ENCODE assay signal across 16 mouse cellular contexts in the genomic region with DNA sequence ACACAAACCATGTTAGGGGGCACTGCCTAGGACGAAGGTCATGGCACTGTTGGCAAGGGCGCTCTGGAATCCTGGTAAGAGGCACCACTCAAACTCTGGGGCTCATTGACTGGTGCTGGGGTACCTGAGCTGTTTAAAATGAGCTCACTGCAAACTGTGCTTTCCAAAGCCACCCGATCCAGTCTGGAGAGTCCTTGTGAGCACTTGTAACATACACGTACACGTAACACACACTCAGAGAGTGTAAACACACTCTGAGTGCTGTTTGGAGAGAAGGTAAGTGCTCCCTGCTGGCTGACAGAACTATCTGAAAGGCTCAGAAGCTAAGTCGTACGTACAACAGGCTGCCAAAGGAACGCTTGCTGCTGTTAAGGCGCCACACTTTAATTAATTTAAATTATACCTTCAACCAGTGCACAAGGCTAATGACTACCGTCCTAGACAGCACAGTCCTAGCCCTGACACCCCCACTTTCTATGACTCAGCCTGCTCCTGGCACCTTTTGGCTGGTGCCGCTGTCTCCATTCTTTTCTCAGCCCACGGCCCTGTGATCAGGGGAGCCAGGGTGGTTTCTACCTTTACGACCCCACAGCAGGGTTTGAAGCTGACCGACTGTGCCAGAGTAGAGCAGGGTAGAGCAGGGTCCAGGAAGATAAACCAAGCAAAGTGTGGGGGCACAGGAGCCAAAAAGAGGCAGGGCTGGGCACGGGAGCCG. TPM values are rescaled to one million over a fixed set of nuclear protein-coding genes. Genes with fewer than 3 reads are reported as not detected.
A peak's percentile ranks its signal among the peaks of the same experiment; 100 is the strongest.
DNase-seq lines count a peak whose midpoint lies in the region; ATAC-seq and TF ChIP-seq lines count a peak whose summit lies in the region.
"Had no signal": no experiment of that assay in that cellular context is flagged by ENCODE, and none has a peak within 500 bp of the region (broad histone marks: within the 10 kb centered on the region; RNA-seq: fewer than 3 reads in every experiment).

No protein-coding gene starts in this region.

- H3K4me3 ChIP-seq in gastrocnemius, adult 2 months, result no peak overlapping the region
- no peak overlapping the region for H3K4me3 ChIP-seq in layer of hippocampus, adult 2 months
- no peak overlapping the region for H3K4me3 ChIP-seq in bone marrow, adult 2 months (replicated peaks; ENCODE audit: control insufficient read depth, low read depth, low read length)
- no peak overlapping the region for H3K4me3 ChIP-seq in lung, embryonic 15.5 days
- H3K4me3 ChIP-seq: forebrain, embryonic 10.5 days; stomach, embryonic 15.5 days had no signal

- intact Hi-C loops in gastrocnemius, adult 2 months (cut with DNase I), result no loop called here

- no peak for DNase-seq in gastrocnemius, adult 2 months
- no peak for DNase-seq in gastrocnemius, adult 8-10 months (ENCODE audit: low spot score in 2 of 2)
- no peak for DNase-seq in layer of hippocampus, adult 2 months (ENCODE audit: low spot score in 2 of 2)
- no peak for DNase-seq in layer of hippocampus, postnatal 25 days (ENCODE audit: extremely low spot score in 1 of 2, low spot score in 1 of 2)
- no peak for DNase-seq in c-Kit-positive CD71-positive TER-119-positive erythroid progenitor cells, embryonic 14.5 days (ENCODE audit: low spot score)
- DNase-seq in gastrocnemius, postnatal 4 days (ENCODE audit: low spot score in 2 of 2), result no peak
- DNase-seq: adrenal gland, adult 8-10 months; kidney, postnatal 25 days; right cerebral cortex, postnatal 14 days had no signal

- peak; percentile 65 for ATAC-seq in lung, embryonic 15.5 days (ENCODE audit: borderline replicate concordance, extremely low read depth, low FRiP score, low TSS enrichment)
- ATAC-seq: midbrain, embryonic 16.5 days; Patski had no signal

- H3K9ac ChIP-seq in lung, embryonic 15.5 days, result no peak overlapping the region
- H3K9ac ChIP-seq: stomach, embryonic 15.5 days had no signal

- H3K36me3 ChIP-seq in lung, embryonic 15.5 days, result no peaks in the 10 kb centered on the region
- H3K36me3 ChIP-seq: forebrain, embryonic 10.5 days; stomach, embryonic 15.5 days had no signal

- H3K27ac ChIP-seq in gastrocnemius, adult 2 months, result peak overlapping the region; percentile 96
- H3K27ac ChIP-seq in layer of hippocampus, adult 2 months, result peak overlapping the region; percentile 73
- H3K27ac ChIP-seq in bone marrow, adult 2 months (ENCODE audit: control insufficient read depth, insufficient read depth, low read depth, low read length, poor library complexity), result peak overlapping the region; percentile 92
- no peak overlapping the region for H3K27ac ChIP-seq in lung, embryonic 15.5 days
- H3K27ac ChIP-seq: forebrain, embryonic 10.5 days; macrophage; stomach, embryonic 15.5 days had no signal

- WGBS in bone marrow, adult 2 months, result 77% methylated on average over 16 of the region's 16 CpGs
- 51% methylated on average over 16 of the region's 16 CpGs for WGBS in lung, embryonic 15.5 days

- TF ChIP-seq CTCF in gastrocnemius, adult 2 months (IDR thresholded peaks at IDR 0.05), result no peak
- no peak for TF ChIP-seq CTCF in layer of hippocampus, adult 2 months (conservative IDR thresholded peaks at IDR 0.05)
- TF ChIP-seq CTCF in bone marrow, adult 2 months (IDR thresholded peaks at IDR 0.05; ENCODE audit: control insufficient read depth, insufficient read depth, low read length), result no peak

- no peaks in the 10 kb centered on the region for H3K9me3 ChIP-seq in lung, embryonic 15.5 days
- H3K9me3 ChIP-seq: forebrain, embryonic 10.5 days; stomach, embryonic 15.5 days had no signal

- peaks cover 34% of the 10 kb centered on the region for H3K4me1 ChIP-seq in bone marrow, adult 2 months (ENCODE audit: control insufficient read depth, insufficient read depth, low read length)
- peaks cover 38% of the 10 kb centered on the region for H3K4me1 ChIP-seq in lung, embryonic 15.5 days

- H3K4me2 ChIP-seq in lung, embryonic 15.5 days, result no peak overlapping the region
- H3K4me2 ChIP-seq: stomach, embryonic 15.5 days had no signal

- H3K27me3 ChIP-seq in lung, embryonic 15.5 days, result peaks cover 78% of the 10 kb centered on the region
- H3K27me3 ChIP-seq: Patski; stomach, embryonic 15.5 days had no signal

- no peak for TF ChIP-seq POLR2A in bone marrow, adult 2 months (IDR thresholded peaks at IDR 0.05; ENCODE audit: borderline replicate concordance, control insufficient read depth, low read depth, low read length)

RNA-seq across cellular contexts. Expression of gene Sh3bp5, which starts 18.9 kb away (rescaled TPM):
- total RNA-seq in gastrocnemius, adult 2 months (2021), result 10 to 100 TPM; 55.1 to 58.5 TPM
- total RNA-seq in gastrocnemius, adult 8-10 months (2022), result 10 to 100 TPM; 38.1 to 56.9 (median 50.0) TPM
- total RNA-seq in layer of hippocampus, adult 2 months (2021), result 100 to 1,000 TPM; 147 to 158 TPM
- total RNA-seq in layer of hippocampus, postnatal 25 days (2021), result 100 to 1,000 TPM; 135 to 147 TPM
- 14.6 and 24.0 TPM in 2 replicates for polyA plus RNA-seq in bone marrow, adult 2 months (2011; ENCODE audit: insufficient read depth, insufficient read length, low replicate concordance, missing spikeins)
- 25.4 and 26.4 TPM in 2 replicates for polyA plus RNA-seq in lung, embryonic 15.5 days (2015; fragmentation: Nextera tagmentation; extraction: Ambion mirVana)
- 10 to 100 TPM; 79.8 to 93.9 TPM for total RNA-seq in gastrocnemius, postnatal 4 days (2021)
